Mouse (Mus musculus): ENCODE measurements around the gene Slc22a6. TPM values are rescaled to one million over a fixed set of nuclear protein-coding genes. Genes with fewer than 3 reads are reported as not detected.

The Slc22a6 gene
- polyA plus RNA-seq (2012; rRNA removed) (0.01 TPM in 1 of 2 replicates, not detected in the other), polyA plus RNA-seq (2014; fragmentation: Nextera tagmentation; extraction: Ambion mirVana) (not detected in 2 replicates)

- TF ChIP-seq EP300 (IDR thresholded peaks at IDR 0.05; ENCODE audit: low read depth) (no peak), CTCF (IDR thresholded peaks at IDR 0.05; ENCODE audit: low read depth) (no peak)
- no peak within 1 kb of the TSS for H3K9ac ChIP-seq (replicated peaks)
- no peak within 1 kb of the TSS for H3K27ac ChIP-seq
- DNase-seq (ENCODE audit: low read depth in 3 of 3, low spot score in 3 of 3) (no peak), ATAC-seq (ENCODE audit: insufficient read depth) (no peak)
- 55% methylated on average over 7 of the region's 7 CpGs for WGBS (ENCODE audit: insufficient replicate concordance)
- no peaks in the 10 kb centered on the region for H3K9me3 ChIP-seq (ENCODE audit: control insufficient read depth, low read length)
- H3K4me1 ChIP-seq (replicated peaks; ENCODE audit: control insufficient read depth in 2 of 2, insufficient read depth in 2 of 2, low read length in 1 of 2): no peaks in the 10 kb centered on the region
- H3K36me3 ChIP-seq (replicated peaks; ENCODE audit: control insufficient read depth, insufficient read depth, low read depth): no peaks in the 10 kb centered on the region
- H3K27me3 ChIP-seq (ENCODE audit: control insufficient read depth, insufficient read depth, low read length): no peaks in the 10 kb centered on the region
- no peak within 1 kb of the TSS for H3K4me2 ChIP-seq (ENCODE audit: low read depth)
- H3K4me3 ChIP-seq (ENCODE audit: insufficient read depth in 1 of 2, low read depth in 2 of 2, low read length in 2 of 2): no peak within 1 kb of the TSS
Measured at GRCm38 (mm10) chr19:8617904-8618303, at the start of gene Slc22a6. TSS of gene Slc22a6 (plus strand) at chr19:8618039.

- Histone ChIP-seq H3K27me3 (ENCODE audit: control insufficient read depth, insufficient read depth, low read length) (no peaks in the 10 kb centered on the region), H3K4me1 (replicated peaks; ENCODE audit: control insufficient read depth in 2 of 2, insufficient read depth in 2 of 2, low read length in 1 of 2) (peaks cover 0 to 3% of the 10 kb centered on the region in 2 experiments; a peak in 1 of 4 replicates), H3K4me2 (ENCODE audit: low read depth) (peak overlapping the region; percentile 13; the same call in 1 of the 2 replicates), H3K9ac (replicated peaks) (no peak overlapping the region), H3K4me3 (ENCODE audit: insufficient read depth in 1 of 2, low read depth in 2 of 2, low read length in 2 of 2) (no peak overlapping the region), H3K36me3 (replicated peaks; ENCODE audit: control insufficient read depth, insufficient read depth, low read depth) (no peaks in the 10 kb centered on the region), H3K27ac (no peak overlapping the region), H3K9me3 (ENCODE audit: control insufficient read depth, low read length) (no peaks in the 10 kb centered on the region)
- WGBS (ENCODE audit: insufficient replicate concordance): 12% methylated on average over 14 of the region's 14 CpGs
- TF ChIP-seq CTCF (IDR thresholded peaks at IDR 0.05; ENCODE audit: low read depth): peak; percentile 56
- TF ChIP-seq EP300 (IDR thresholded peaks at IDR 0.05; ENCODE audit: low read depth): no peak
- no peak for DNase-seq (ENCODE audit: low read depth in 3 of 3, low spot score in 3 of 3)
- no peak for ATAC-seq (ENCODE audit: insufficient read depth)
Measured at GRCm38 (mm10) chr19:8569453-8569863, 48.4 kb upstream of the Slc22a6 start.

- Histone ChIP-seq H3K27ac (no peak overlapping the region), H3K4me3 (ENCODE audit: insufficient read depth in 1 of 2, low read depth in 2 of 2, low read length in 2 of 2) (no peak overlapping the region), H3K27me3 (ENCODE audit: control insufficient read depth, insufficient read depth, low read length) (no peaks in the 10 kb centered on the region), H3K4me2 (ENCODE audit: low read depth) (no peak overlapping the region), H3K36me3 (replicated peaks; ENCODE audit: control insufficient read depth, insufficient read depth, low read depth) (no peaks in the 10 kb centered on the region), H3K4me1 (replicated peaks; ENCODE audit: control insufficient read depth in 2 of 2, insufficient read depth in 2 of 2, low read length in 1 of 2) (peaks cover 0 to 3% of the 10 kb centered on the region in 2 experiments; a peak in 1 of 4 replicates), H3K9me3 (ENCODE audit: control insufficient read depth, low read length) (no peaks in the 10 kb centered on the region), H3K9ac (replicated peaks) (no peak overlapping the region)
- ATAC-seq (ENCODE audit: insufficient read depth): no peak
- no peak for DNase-seq (ENCODE audit: low read depth in 3 of 3, low spot score in 3 of 3)
- no peak for TF ChIP-seq CTCF (IDR thresholded peaks at IDR 0.05; ENCODE audit: low read depth)
- TF ChIP-seq EP300 (IDR thresholded peaks at IDR 0.05; ENCODE audit: low read depth): no peak
- 60% methylated on average over 2 of the region's 2 CpGs for WGBS (ENCODE audit: insufficient replicate concordance)
Measured at GRCm38 (mm10) chr19:8570341-8571040, 47.3 kb upstream of the Slc22a6 start.

GRCm38 (mm10) chr19:8571746-8572145, 46.1 kb upstream of the Slc22a6 start:
- no peak for DNase-seq (ENCODE audit: low read depth in 3 of 3, low spot score in 3 of 3)
- no peaks in the 10 kb centered on the region for H3K36me3 ChIP-seq (replicated peaks; ENCODE audit: control insufficient read depth, insufficient read depth, low read depth)
- H3K9ac ChIP-seq (replicated peaks): no peak overlapping the region
- no peak overlapping the region for H3K27ac ChIP-seq
- ATAC-seq (ENCODE audit: insufficient read depth): no peak
- WGBS (ENCODE audit: insufficient replicate concordance): 64% methylated on average over 7 of the region's 7 CpGs
- no peaks in the 10 kb centered on the region for H3K9me3 ChIP-seq (ENCODE audit: control insufficient read depth, low read length)
- H3K4me2 ChIP-seq (ENCODE audit: low read depth): no peak overlapping the region
- H3K4me1 ChIP-seq (replicated peaks; ENCODE audit: control insufficient read depth in 2 of 2, insufficient read depth in 2 of 2, low read length in 1 of 2): peaks cover 0 to 3% of the 10 kb centered on the region in 2 experiments; a peak in 1 of 4 replicates
- no peak for TF ChIP-seq EP300 (IDR thresholded peaks at IDR 0.05; ENCODE audit: low read depth)
- TF ChIP-seq CTCF (IDR thresholded peaks at IDR 0.05; ENCODE audit: low read depth): no peak
- no peaks in the 10 kb centered on the region for H3K27me3 ChIP-seq (ENCODE audit: control insufficient read depth, insufficient read depth, low read length)
- no peak overlapping the region for H3K4me3 ChIP-seq (ENCODE audit: insufficient read depth in 1 of 2, low read depth in 2 of 2, low read length in 2 of 2)

- Histone ChIP-seq H3K9me3 (ENCODE audit: control insufficient read depth, low read length) (no peaks in the 10 kb centered on the region), H3K4me1 (replicated peaks; ENCODE audit: control insufficient read depth in 2 of 2, insufficient read depth in 2 of 2, low read length in 1 of 2) (peaks cover 0 to 3% of the 10 kb centered on the region in 2 experiments; a peak in 1 of 4 replicates), H3K4me3 (ENCODE audit: insufficient read depth in 1 of 2, low read depth in 2 of 2, low read length in 2 of 2) (no peak overlapping the region), H3K9ac (replicated peaks) (no peak overlapping the region), H3K4me2 (ENCODE audit: low read depth) (no peak overlapping the region), H3K36me3 (replicated peaks; ENCODE audit: control insufficient read depth, insufficient read depth, low read depth) (no peaks in the 10 kb centered on the region), H3K27me3 (ENCODE audit: control insufficient read depth, insufficient read depth, low read length) (no peaks in the 10 kb centered on the region), H3K27ac (no peak overlapping the region)
- TF ChIP-seq CTCF (IDR thresholded peaks at IDR 0.05; ENCODE audit: low read depth) (no peak), EP300 (IDR thresholded peaks at IDR 0.05; ENCODE audit: low read depth) (no peak; the same call in 1 of the 2 replicates)
- no peak for DNase-seq (ENCODE audit: low read depth in 3 of 3, low spot score in 3 of 3)
- ATAC-seq (ENCODE audit: insufficient read depth): no peak
- 8% methylated on average over 3 of the region's 3 CpGs for WGBS (ENCODE audit: insufficient replicate concordance)
Measured at GRCm38 (mm10) chr19:8572485-8572884, 45.4 kb upstream of the Slc22a6 start.

Measured in liver, embryonic 14.5 days (tissue).